8 mouse cellular contexts compared by ENCODE assay signal in the genomic region with DNA sequence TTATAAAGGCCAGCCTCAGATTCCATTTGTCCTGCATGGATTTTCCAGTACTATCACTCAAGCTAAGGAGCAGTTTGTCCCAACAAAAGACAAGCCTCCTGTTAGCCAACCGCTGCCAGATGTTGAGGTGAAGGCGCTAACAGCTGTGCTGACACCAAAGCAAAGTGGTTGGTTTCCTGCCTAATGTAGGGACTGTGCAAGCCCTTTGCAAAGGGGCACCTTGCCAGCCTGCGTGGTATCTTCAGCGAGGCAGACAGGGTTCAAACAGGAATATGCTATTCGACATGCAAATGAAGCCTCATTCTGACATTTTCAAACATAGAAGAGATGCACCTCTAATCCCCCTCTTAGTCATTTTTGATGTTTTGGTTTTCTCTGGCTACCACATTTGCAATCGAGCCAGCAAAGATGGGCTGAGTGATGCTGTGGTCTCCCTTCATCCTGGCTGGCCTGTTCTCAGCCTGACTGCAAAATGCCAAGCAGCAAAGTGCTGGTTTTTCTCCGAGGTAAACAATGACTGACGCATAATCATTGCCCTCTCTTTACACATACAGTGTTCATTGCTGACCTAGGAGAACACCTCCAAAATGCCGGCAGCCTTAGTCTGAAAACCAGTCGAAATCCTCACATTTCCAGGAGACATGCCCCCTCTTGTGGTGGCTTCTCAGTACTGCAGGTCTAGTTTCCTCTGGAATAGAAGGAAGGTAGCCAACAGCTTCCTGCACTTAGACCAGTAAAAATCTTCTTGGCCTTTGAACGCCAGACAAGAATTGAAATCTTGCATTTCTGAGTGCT.
A peak's percentile ranks its signal among the peaks of the same experiment; 100 is the strongest.
DNase-seq lines count a peak whose midpoint lies in the region; ATAC-seq and TF ChIP-seq lines count a peak whose summit lies in the region.

No protein-coding gene starts in this region.

- 20% methylated on average over 11 of the region's 11 CpGs for WGBS in bone marrow, adult 2 months
- 38% methylated on average over 11 of the region's 11 CpGs for WGBS in embryonic facial prominence, embryonic 14.5 days
- 37% methylated on average over 11 of the region's 11 CpGs for WGBS in heart, embryonic 11.5 days (ENCODE audit: insufficient replicate concordance)
- 42% methylated on average over 11 of the region's 11 CpGs for WGBS in liver, embryonic 12.5 days (ENCODE audit: insufficient replicate concordance)
- 41% methylated on average over 11 of the region's 11 CpGs for WGBS in stomach, embryonic 15.5 days

- no peaks in the 10 kb centered on the region for H3K27me3 ChIP-seq in embryonic facial prominence, embryonic 14.5 days (replicated peaks; ENCODE audit: control insufficient read depth, insufficient read depth, low read length)
- no peaks in the 10 kb centered on the region for H3K27me3 ChIP-seq in heart, embryonic 11.5 days (ENCODE audit: control insufficient read depth, insufficient read depth, low read length)
- H3K27me3 ChIP-seq in liver, embryonic 12.5 days (replicated peaks), result no peaks in the 10 kb centered on the region
- H3K27me3 ChIP-seq in stomach, embryonic 15.5 days (replicated peaks), result no peaks in the 10 kb centered on the region

- peak; percentile 87 for DNase-seq in CD4-positive, CD25-positive, alpha-beta regulatory T cell, adult 2 months (ENCODE audit: low read depth, low spot score)
- peak; percentile 83 for DNase-seq in embryonic facial prominence, embryonic 14.5 days (ENCODE audit: low spot score)
- peak; percentile 88 for DNase-seq in kidney, postnatal 10 days
- DNase-seq in neural tube, embryonic 10.5 days (ENCODE audit: extremely low spot score, low spot score), result peak; percentile 87

- peak; percentile 53 for TF ChIP-seq CTCF in bone marrow, adult 2 months (IDR thresholded peaks at IDR 0.05; ENCODE audit: control insufficient read depth, insufficient read depth, low read length)

- H3K36me3 ChIP-seq in embryonic facial prominence, embryonic 14.5 days (ENCODE audit: control insufficient read depth, insufficient read depth, low read length), result no peaks in the 10 kb centered on the region
- no peaks in the 10 kb centered on the region for H3K36me3 ChIP-seq in heart, embryonic 11.5 days (ENCODE audit: control insufficient read depth, insufficient read depth, low read length)
- no peaks in the 10 kb centered on the region for H3K36me3 ChIP-seq in liver, embryonic 12.5 days
- no peaks in the 10 kb centered on the region for H3K36me3 ChIP-seq in stomach, embryonic 15.5 days

- H3K4me2 ChIP-seq in embryonic facial prominence, embryonic 14.5 days (ENCODE audit: low read depth, low read length), result peak overlapping the region; percentile 33
- H3K4me2 ChIP-seq in heart, embryonic 11.5 days, result peak overlapping the region; percentile 36
- peak overlapping the region; percentile 32; the same call in 1 of the 2 replicates for H3K4me2 ChIP-seq in liver, embryonic 12.5 days
- peak overlapping the region; percentile 27; the same call in 1 of the 2 replicates for H3K4me2 ChIP-seq in stomach, embryonic 15.5 days

- no peaks in the 10 kb centered on the region; the same call in 1 of the 2 replicates for H3K4me1 ChIP-seq in bone marrow, adult 2 months (ENCODE audit: control insufficient read depth, insufficient read depth, low read length)
- no peaks in the 10 kb centered on the region for H3K4me1 ChIP-seq in embryonic facial prominence, embryonic 14.5 days (ENCODE audit: control insufficient read depth, insufficient read depth, low read length)
- H3K4me1 ChIP-seq in heart, embryonic 11.5 days (ENCODE audit: control insufficient read depth, insufficient read depth, low read length), result no peaks in the 10 kb centered on the region
- H3K4me1 ChIP-seq in liver, embryonic 12.5 days, result 0 out of 2 replicates have a peak, but pooled peaks cover 3% of the 10 kb centered on the region
- H3K4me1 ChIP-seq in stomach, embryonic 15.5 days, result no peaks in the 10 kb centered on the region

- H3K9me3 ChIP-seq in embryonic facial prominence, embryonic 14.5 days (ENCODE audit: control insufficient read depth, low read length), result no peaks in the 10 kb centered on the region
- H3K9me3 ChIP-seq in heart, embryonic 11.5 days (replicated peaks; ENCODE audit: control insufficient read depth, low read length), result no peaks in the 10 kb centered on the region
- no peaks in the 10 kb centered on the region for H3K9me3 ChIP-seq in liver, embryonic 12.5 days (replicated peaks)
- no peaks in the 10 kb centered on the region for H3K9me3 ChIP-seq in stomach, embryonic 15.5 days

- ATAC-seq in embryonic facial prominence, embryonic 14.5 days (ENCODE audit: low read depth), result peak; percentile 60; the same call in 1 of the 2 replicates
- no peak for ATAC-seq in heart, embryonic 11.5 days (replicated peaks; ENCODE audit: insufficient number of reproducible peaks, low FRiP score, low TSS enrichment)
- no peak for ATAC-seq in liver, embryonic 12.5 days
- no peak for ATAC-seq in stomach, embryonic 15.5 days (ENCODE audit: insufficient read depth, low FRiP score, low read depth)

- TF ChIP-seq POLR2A in bone marrow, adult 2 months (IDR thresholded peaks at IDR 0.05; ENCODE audit: borderline replicate concordance, control insufficient read depth, low read depth, low read length), result no peak

- H3K4me3 ChIP-seq in bone marrow, adult 2 months (replicated peaks; ENCODE audit: control insufficient read depth, low read depth, low read length), result no peak overlapping the region
- no peak overlapping the region for H3K4me3 ChIP-seq in embryonic facial prominence, embryonic 14.5 days (ENCODE audit: low read depth, low read length)
- H3K4me3 ChIP-seq in heart, embryonic 11.5 days (ENCODE audit: low read depth, low read length), result no peak overlapping the region
- no peak overlapping the region for H3K4me3 ChIP-seq in liver, embryonic 12.5 days
- no peak overlapping the region for H3K4me3 ChIP-seq in stomach, embryonic 15.5 days (replicated peaks)

- H3K9ac ChIP-seq in embryonic facial prominence, embryonic 14.5 days (ENCODE audit: low read depth, low read length), result no peak overlapping the region
- no peak overlapping the region for H3K9ac ChIP-seq in heart, embryonic 11.5 days (ENCODE audit: low read depth, low read length)
- H3K9ac ChIP-seq in liver, embryonic 12.5 days, result no peak overlapping the region
- H3K9ac ChIP-seq in stomach, embryonic 15.5 days, result no peak overlapping the region

- no peak overlapping the region for H3K27ac ChIP-seq in bone marrow, adult 2 months (ENCODE audit: control insufficient read depth, insufficient read depth, low read depth, low read length, poor library complexity)
- no peak overlapping the region for H3K27ac ChIP-seq in embryonic facial prominence, embryonic 14.5 days (replicated peaks; ENCODE audit: low read depth, low read length)
- no peak overlapping the region for H3K27ac ChIP-seq in heart, embryonic 11.5 days (ENCODE audit: low read depth, low read length)
- H3K27ac ChIP-seq in liver, embryonic 12.5 days, result no peak overlapping the region
- no peak overlapping the region for H3K27ac ChIP-seq in stomach, embryonic 15.5 days
